Mouse (Mus musculus) lung, adult 2 months (tissue): ENCODE data around the gene Slc7a6.

Source experiments
- CTCF ChIP-seq: fragments of 200-500 bp; IDR thresholded peaks from 2 replicates; pipeline ENCODE4 v1.5.1; 2011; ENCODE audit warnings: mild to moderate bottlenecking, low read length, control low read depth; ENCODE audit not compliant: insufficient read depth
- POLR2A ChIP-seq: fragments of 200-500 bp; IDR thresholded peaks from 2 replicates; pipeline ENCODE4 v1.6.1; 2011; ENCODE audit warnings: low read depth, mild to moderate bottlenecking, control low read depth, low read length, borderline replicate concordance; ENCODE audit errors: extremely low read depth

DNA sequence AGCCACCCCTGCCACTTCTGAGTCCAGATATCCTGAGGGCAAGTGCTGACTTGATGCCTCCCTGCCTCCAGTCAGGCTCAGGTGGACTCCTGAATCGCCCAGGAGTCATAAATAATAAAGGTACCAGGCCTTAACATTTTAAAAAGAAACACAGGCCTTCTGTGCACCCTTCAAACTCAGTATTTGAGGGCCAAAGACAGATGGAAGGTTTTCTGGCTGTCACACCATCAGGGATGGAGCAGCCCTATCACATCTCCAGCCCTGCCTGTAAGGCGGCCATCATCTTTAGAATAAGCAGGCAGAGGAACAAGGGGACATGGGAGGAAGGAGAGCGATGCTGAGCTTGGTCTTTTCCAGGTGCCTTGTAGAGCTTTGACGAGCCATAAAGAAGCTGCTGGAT, 37.6 kb upstream of the Slc7a6 start:
- TF ChIP-seq POLR2A (no peak), CTCF (no peak)
